Mouse (Mus musculus) kidney, embryonic 16.5 days (tissue): ENCODE measurements around the gene Cir1. TPM values are rescaled to one million over a fixed set of nuclear protein-coding genes. Genes with fewer than 3 reads are reported as not detected.

ENCODE experiments used
- ATAC-seq: fragments of 200-750 bp; cut with Nextera tagmentation; 2 replicates; pipeline ENCODE4 v1.8.0; 2017; ENCODE audit warnings: moderate TSS enrichment; ENCODE audit not compliant: low FRiP score, low TSS enrichment
- H3K27ac ChIP-seq: fragments of 300-500 bp; sonication (generic); 2 replicates; pipeline ENCODE4 v1.5.1; 2014; ENCODE audit warnings: low read length
- H3K27me3 ChIP-seq: fragments of 300-500 bp; sonication (generic); 2 replicates; pipeline ENCODE4 v1.6.1; 2014; ENCODE audit warnings: low read length, control low read depth, mixed read lengths; ENCODE audit not compliant: insufficient read depth
- H3K36me3 ChIP-seq: fragments of 300-500 bp; sonication (generic); 2 replicates; pipeline ENCODE4 v1.6.1; 2014; ENCODE audit warnings: low read length, control low read depth, mixed read lengths; ENCODE audit not compliant: insufficient read depth
- H3K4me1 ChIP-seq: fragments of 300-500 bp; sonication (generic); 2 replicates; pipeline ENCODE4 v1.6.1; 2014; ENCODE audit warnings: low read length, control low read depth, mixed read lengths; ENCODE audit not compliant: insufficient read depth
- H3K4me2 ChIP-seq: fragments of 300-500 bp; sonication (generic); replicated peaks from 2 replicates; pipeline ENCODE4 v1.6.1; 2014; ENCODE audit warnings: low read depth, low read length
- H3K4me3 ChIP-seq: fragments of 300-500 bp; sonication (generic); 2 replicates; pipeline ENCODE4 v1.5.1; 2014; ENCODE audit warnings: mild to moderate bottlenecking, low read length
- H3K9ac ChIP-seq: fragments of 300-500 bp; sonication (generic); replicated peaks from 2 replicates; pipeline ENCODE4 v1.6.1; 2014; ENCODE audit warnings: low read length
- H3K9me3 ChIP-seq: fragments of 300-500 bp; sonication (generic); 2 replicates; pipeline ENCODE4 v1.6.1; 2016; ENCODE audit warnings: low read length, control low read depth
- WGBS: fragments of 180-500 bp; shearing (Covaris S2); extraction: QIAGEN DNeasy Blood & Tissue Kit; methylation state at CpG from one replicate; pipeline ENCODE4 v1.1.7; 2014; 5-methylcytosine and 5-hydroxymethylcytosine counted together
- polyA plus RNA-seq: library from polyadenylated mRNA; unstranded; fragments of >200 nt; fragmentation: Nextera tagmentation; extraction: Ambion mirVana; gene quantifications from 2 replicates; pipeline ENCODE4 v1.2.1, GENCODE M21; 2015

Cir1 gene
- polyA plus RNA-seq, 1 experiment from 2014 or later = 20.7 TPM

DNA sequence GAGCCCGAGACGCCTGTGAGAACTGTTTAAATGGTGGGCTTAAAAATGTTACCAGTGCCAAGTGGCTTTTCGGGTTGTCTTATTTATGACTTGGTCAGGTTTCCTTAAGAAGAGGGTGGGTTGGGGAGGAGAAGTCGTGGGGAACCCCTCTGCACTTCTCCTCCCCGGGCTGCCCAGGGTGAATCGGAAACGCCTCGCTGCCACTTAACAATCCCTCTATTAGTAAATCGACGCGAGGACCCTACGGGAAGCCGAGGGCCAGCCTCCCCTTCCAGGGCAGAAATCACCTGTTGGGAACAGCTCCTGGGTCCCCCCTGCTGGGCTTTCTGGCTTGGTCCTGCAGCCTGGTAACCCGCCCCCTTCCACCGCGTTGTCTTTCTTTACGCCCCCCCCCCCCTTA, 42.8 kb downstream of the Cir1 start:
- no peak overlapping the region for H3K9ac ChIP-seq
- H3K27ac ChIP-seq = no peak overlapping the region
- no peaks in the 10 kb centered on the region for H3K36me3 ChIP-seq
- H3K4me1 ChIP-seq = peaks cover 37% of the 10 kb centered on the region
- H3K9me3 ChIP-seq = no peaks in the 10 kb centered on the region
- 2% methylated on average over 17 of the region's 17 CpGs for WGBS
- no peak overlapping the region for H3K4me2 ChIP-seq
- no peak overlapping the region for H3K4me3 ChIP-seq
- ATAC-seq = no peak
- peaks cover 90% of the 10 kb centered on the region for H3K27me3 ChIP-seq

DNA sequence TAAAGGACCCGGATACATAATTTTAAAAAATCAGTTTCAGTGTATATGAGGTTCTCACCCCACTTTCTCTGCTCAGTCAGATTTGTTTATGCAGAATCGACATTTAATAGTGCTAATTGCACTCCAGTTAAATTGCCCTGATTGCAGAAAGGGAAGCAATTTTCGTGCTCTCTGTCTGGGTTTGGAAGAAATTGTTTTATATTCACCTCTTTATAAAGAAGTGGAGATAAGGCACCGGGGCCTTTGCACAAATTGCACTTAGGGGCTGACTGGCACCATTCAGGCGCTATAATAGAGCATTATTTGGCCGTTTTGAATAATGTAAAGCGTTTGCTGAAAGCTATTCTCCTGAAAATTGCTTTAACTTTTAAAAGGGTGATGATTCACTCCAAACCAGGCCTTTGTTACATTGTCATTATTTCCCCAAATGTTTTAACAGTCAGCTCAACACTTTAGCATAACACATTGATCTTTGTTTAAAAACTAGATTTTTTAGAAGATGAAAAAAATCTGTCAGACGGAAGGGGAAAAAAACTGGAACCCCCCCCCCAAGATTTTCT, 43.6 kb downstream of the Cir1 start:
- no peak overlapping the region for H3K4me3 ChIP-seq
- peaks cover 90% of the 10 kb centered on the region for H3K27me3 ChIP-seq
- 7% methylated on average over 8 of the region's 8 CpGs for WGBS
- no peak for ATAC-seq
- H3K9ac ChIP-seq = no peak overlapping the region
- H3K4me2 ChIP-seq = no peak overlapping the region
- peaks cover 37% of the 10 kb centered on the region for H3K4me1 ChIP-seq
- no peak overlapping the region for H3K27ac ChIP-seq
- no peaks in the 10 kb centered on the region for H3K9me3 ChIP-seq
- H3K36me3 ChIP-seq = no peaks in the 10 kb centered on the region

DNA sequence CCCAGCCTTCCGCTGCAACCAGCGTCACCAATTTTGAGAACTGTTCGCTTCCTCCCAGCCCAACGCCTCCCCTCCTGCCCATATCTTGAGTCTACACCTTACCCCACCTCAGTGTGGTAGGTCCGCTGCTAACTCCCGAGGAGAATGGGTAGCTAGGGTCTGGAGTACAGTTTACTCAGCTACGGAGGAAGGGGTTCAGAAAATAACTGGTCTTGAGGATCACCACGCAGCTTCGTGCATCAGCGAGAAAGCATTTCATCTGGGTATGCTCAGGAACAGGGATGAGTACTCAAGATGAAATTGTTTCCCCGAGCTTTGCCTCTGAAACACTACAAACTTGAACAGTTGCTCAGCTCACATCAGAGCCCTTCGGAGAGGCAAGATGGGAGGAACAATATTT, 44.2 kb downstream of the Cir1 start:
- Histone ChIP-seq H3K4me2 (no peak overlapping the region), H3K4me3 (no peak overlapping the region), H3K27ac (no peak overlapping the region), H3K36me3 (no peaks in the 10 kb centered on the region), H3K27me3 (peaks cover 90% of the 10 kb centered on the region), H3K4me1 (peaks cover 37% of the 10 kb centered on the region), H3K9me3 (no peaks in the 10 kb centered on the region), H3K9ac (no peak overlapping the region)
- WGBS = under 1% methylated on average over 12 of the region's 12 CpGs
- ATAC-seq = no peak

DNA sequence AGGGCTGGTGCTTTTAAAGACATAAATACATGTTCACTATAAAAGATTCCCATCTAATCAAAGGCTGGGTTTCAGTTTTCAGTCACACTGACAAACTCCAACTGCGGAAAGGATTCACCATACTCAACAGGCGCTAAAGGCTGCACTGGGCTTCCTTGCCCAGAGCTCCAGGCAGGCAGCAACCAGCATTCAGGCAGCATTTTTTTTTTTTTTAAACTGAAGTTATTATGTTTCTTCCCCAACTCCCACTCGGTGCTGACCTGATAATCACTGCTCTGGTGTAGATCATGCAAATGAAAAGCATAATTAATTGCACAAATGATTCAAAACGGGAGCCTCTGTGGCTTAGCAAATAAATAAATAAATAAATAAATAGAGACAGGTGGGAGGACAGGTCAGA, 44.7 kb downstream of the Cir1 start:
- Histone ChIP-seq H3K4me3 (no peak overlapping the region), H3K27ac (no peak overlapping the region), H3K27me3 (peaks cover 90% of the 10 kb centered on the region), H3K36me3 (no peaks in the 10 kb centered on the region), H3K4me1 (peaks cover 33% of the 10 kb centered on the region), H3K9ac (no peak overlapping the region), H3K4me2 (no peak overlapping the region), H3K9me3 (no peaks in the 10 kb centered on the region)
- WGBS = 8% methylated on average over 4 of the region's 4 CpGs
- no peak for ATAC-seq

DNA sequence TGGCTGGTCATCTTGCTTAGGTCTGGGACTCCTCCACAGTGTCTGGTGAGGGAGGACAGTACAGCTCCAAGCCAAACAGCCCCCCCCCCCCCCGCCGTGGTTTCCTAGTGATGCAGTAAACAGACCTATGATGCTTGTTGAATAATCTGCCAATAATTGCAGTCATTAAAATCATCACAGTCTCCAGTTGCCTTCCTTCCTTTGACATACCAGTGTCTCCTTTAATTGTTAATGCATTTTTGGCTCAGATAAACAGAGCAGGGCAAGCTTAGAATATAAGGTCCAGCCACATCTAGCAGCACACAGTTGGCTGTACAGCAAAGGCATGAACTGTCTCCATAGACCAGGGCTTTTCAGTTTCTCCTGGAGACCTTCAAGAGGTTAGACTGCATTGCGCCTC, 45.3 kb downstream of the Cir1 start:
- Histone ChIP-seq H3K9me3 (no peaks in the 10 kb centered on the region), H3K4me3 (no peak overlapping the region), H3K4me2 (no peak overlapping the region), H3K27me3 (peaks cover 90% of the 10 kb centered on the region), H3K36me3 (no peaks in the 10 kb centered on the region), H3K27ac (no peak overlapping the region), H3K9ac (no peak overlapping the region), H3K4me1 (peaks cover 27% of the 10 kb centered on the region)
- ATAC-seq = no peak
- WGBS = 19% methylated on average over 3 of the region's 3 CpGs

DNA sequence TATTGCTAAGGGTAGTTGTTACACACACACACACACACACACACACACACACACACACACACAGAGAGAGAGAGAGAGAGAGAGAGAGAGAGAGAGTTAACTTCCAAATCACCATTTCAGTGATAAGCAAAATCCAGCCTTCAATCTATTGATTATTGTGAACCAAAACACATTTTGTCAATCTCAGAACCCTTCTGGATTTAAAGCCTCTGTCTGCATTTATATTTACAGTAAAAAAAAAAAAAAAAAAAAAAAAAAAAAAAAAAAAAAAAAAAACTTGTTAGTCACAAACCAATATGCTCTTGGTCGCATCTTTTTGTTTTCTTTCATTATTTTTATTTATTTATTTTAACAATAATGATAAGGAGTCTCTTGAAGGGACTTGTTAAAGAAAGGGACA, 45.9 kb downstream of the Cir1 start:
- 37% methylated on average over 1 of the region's 1 CpGs for WGBS
- Histone ChIP-seq H3K27me3 (peaks cover 92% of the 10 kb centered on the region), H3K4me2 (no peak overlapping the region), H3K27ac (no peak overlapping the region), H3K4me3 (no peak overlapping the region), H3K9me3 (no peaks in the 10 kb centered on the region), H3K9ac (no peak overlapping the region), H3K36me3 (no peaks in the 10 kb centered on the region), H3K4me1 (peaks cover 22% of the 10 kb centered on the region)
- ATAC-seq = no peak

DNA sequence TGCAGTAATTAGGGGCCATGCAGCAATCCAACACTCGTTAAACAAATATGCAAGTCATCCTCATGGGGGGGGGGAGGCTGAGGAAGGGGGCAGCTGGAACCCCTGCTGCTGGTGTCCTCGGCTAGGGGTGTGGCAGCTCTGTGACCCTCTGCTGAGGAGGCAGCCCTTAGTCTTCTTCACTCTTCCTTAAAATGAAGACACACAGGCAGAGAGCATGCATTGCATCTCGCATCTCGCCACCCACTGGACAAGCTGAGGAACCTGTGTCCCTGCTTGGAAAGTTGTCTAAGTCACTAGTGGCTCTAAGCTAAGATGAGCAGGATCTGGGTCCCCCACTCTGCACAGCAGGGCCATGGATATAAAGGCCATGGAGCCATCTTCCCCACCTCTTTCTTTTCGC, 46.5 kb downstream of the Cir1 start:
- no peak overlapping the region for H3K9ac ChIP-seq
- peaks cover 16% of the 10 kb centered on the region for H3K4me1 ChIP-seq
- H3K36me3 ChIP-seq = no peaks in the 10 kb centered on the region
- WGBS = 3% methylated on average over 5 of the region's 5 CpGs
- H3K9me3 ChIP-seq = no peaks in the 10 kb centered on the region
- ATAC-seq = no peak
- no peak overlapping the region for H3K4me2 ChIP-seq
- H3K4me3 ChIP-seq = no peak overlapping the region
- H3K27me3 ChIP-seq = peaks cover 86% of the 10 kb centered on the region
- H3K27ac ChIP-seq = no peak overlapping the region

DNA sequence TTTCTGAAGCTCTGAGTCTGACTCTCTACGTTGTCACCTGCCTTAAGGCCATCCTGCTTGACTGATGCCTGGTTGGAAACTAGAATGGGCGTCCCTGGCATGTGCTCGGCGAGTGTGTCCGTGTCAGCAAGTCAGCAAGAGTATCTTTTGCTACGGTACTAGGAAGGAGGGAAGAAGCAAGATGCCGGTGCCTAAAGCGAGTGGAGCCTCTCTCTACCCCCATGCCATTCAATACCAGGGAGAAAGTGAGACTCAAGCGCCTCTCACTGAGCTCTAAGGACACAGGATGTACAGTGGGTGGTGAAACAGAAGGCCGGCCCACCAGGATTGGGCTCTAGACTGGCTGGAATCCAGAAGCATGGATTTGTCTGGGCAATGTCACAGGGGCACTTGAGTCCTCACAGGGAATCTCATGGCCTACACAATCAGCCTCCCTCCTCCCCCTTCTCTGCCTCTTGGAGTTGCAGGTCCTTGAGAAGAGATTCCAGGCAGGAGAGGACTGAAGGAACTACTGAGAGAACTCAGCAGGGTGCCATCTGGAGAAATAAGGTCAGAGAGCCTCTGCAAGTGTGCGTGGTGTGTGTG, 47.8 kb downstream of the Cir1 start:
- Histone ChIP-seq H3K4me2 (peak overlapping the region; percentile 82), H3K9ac (no peak overlapping the region), H3K9me3 (no peaks in the 10 kb centered on the region), H3K36me3 (no peaks in the 10 kb centered on the region), H3K27ac (no peak overlapping the region), H3K4me3 (peak overlapping the region; percentile 53), H3K27me3 (peaks cover 73% of the 10 kb centered on the region), H3K4me1 (peaks cover 14% of the 10 kb centered on the region)
- WGBS = 6% methylated on average over 11 of the region's 11 CpGs
- ATAC-seq = no peak

DNA sequence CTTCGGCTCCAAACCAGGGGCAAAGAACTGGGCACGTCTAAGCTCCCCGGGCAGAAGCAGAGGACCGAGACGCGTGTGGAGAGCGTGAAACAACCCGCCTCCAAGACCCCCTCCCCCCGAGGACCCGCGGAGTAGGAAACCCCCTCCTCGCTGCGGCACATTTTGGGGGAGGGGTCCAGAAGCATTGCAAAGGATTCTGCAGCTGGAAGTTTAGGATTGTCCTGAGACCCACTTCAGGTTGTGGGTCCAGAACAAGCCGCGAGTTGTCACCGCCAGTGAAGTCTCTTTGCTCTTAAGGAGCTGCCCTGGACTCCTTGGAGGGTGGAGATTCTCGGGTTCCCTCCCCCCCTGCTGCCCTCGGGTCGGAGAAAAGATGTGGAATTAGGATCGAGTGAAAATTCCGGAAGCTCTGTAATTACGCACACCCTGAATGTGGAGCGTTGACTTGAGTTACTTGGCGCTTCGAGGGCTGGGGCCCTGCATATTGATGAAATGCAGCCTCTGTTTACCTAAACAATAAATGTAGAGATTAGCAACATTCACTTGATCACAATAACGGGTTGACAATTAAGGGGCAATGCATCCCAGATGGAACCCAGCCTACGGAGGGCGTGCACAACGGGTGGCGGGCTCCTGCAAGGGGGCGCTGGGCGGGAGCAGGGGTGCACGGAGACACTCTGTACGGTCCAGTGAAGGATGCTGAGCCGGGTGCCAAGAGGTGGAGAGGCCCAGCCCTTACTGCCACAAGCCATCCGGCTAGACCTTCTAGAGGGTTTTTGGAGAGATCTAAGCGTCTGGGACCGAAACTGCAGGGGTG, 48.5 kb downstream of the Cir1 start:
- WGBS = 1% methylated on average over 38 of the region's 38 CpGs
- H3K27me3 ChIP-seq = peaks cover 71% of the 10 kb centered on the region
- H3K4me1 ChIP-seq = peaks cover 14% of the 10 kb centered on the region
- H3K36me3 ChIP-seq = no peaks in the 10 kb centered on the region
- peak overlapping the region; percentile 61 for H3K9ac ChIP-seq
- ATAC-seq = peak; percentile 59; the same call in 1 of the 2 replicates
- H3K9me3 ChIP-seq = no peaks in the 10 kb centered on the region
- H3K27ac ChIP-seq = no peak overlapping the region
- H3K4me3 ChIP-seq = peak overlapping the region; percentile 53
- peak overlapping the region; percentile 82 for H3K4me2 ChIP-seq

DNA sequence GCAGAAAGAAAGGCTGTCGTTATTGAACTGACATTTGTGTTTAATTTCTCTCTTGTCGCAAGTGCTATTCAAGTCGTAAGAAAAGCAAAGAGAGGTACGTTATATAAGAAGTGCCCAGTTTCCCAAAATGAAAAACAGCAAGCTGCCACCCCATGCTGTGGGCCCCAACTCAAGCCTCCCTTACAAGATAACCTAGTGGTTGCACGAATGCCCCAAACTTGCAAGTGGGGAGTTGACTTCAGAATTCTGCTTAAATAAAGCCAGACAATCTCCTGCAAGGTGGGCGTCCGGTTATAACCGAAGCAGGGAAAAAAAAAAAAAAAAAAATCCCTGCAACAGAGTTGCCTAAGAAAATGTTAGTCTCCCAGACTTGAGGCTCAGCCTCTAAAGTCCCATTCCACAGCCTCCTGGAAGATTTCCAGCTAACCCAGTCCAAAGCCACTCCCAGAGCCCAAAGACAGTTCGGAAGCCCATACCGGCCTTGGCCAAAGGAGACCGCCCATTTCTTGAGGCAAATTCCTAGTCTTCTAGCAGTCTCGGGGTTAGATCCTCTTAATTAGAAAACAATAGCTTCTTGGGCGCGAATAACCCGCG, 49.2 kb downstream of the Cir1 start:
- Histone ChIP-seq H3K27me3 (peaks cover 65% of the 10 kb centered on the region), H3K4me1 (peaks cover 14% of the 10 kb centered on the region), H3K9me3 (no peaks in the 10 kb centered on the region), H3K36me3 (no peaks in the 10 kb centered on the region), H3K4me2 (peak overlapping the region; percentile 82), H3K9ac (peak overlapping the region; percentile 61), H3K27ac (no peak overlapping the region), H3K4me3 (peak overlapping the region; percentile 53)
- no peak for ATAC-seq
- 9% methylated on average over 16 of the region's 16 CpGs for WGBS
